Mouse (Mus musculus) adipocyte (in vitro differentiated cells): ENCODE data around the gene Mtfr1l.

Experiments
- DNase-seq: peaks from one replicate; pipeline ENCODE4 v3.0.0-alpha.2; 2016; ENCODE audit warnings: low spot score

Mtfr1l gene

DNA sequence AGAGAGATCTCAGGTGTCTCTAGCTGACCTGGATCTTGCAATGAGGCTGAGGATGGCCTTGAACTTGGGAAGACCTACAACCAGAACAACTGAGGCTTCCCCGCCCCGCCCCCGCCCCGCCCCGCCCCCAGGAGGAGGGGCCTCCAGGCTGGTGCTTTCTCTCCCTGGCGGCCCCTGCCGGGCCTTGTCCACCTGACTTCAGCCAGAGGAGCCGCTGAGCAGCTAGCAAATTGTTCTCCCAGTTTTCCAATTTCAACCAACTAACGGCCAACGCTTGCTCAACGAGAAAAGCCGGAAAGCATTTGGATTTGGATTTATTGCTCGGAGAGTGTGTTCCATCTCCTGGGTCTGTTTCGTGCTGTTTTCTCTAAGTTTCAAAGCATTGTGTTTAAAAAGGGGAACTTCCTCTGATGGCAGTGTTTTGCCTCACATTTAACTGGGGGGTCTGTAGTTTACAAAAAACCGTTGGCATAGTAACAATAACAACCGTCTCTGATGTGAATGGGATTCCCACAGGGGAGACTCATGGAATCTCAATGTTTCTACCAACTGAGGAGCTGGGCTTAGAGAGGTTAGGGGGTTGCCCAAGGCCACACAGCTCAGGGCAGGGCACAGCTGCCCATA, 22.6 kb upstream of the Mtfr1l start:
- DNase-seq, result no peak

DNA sequence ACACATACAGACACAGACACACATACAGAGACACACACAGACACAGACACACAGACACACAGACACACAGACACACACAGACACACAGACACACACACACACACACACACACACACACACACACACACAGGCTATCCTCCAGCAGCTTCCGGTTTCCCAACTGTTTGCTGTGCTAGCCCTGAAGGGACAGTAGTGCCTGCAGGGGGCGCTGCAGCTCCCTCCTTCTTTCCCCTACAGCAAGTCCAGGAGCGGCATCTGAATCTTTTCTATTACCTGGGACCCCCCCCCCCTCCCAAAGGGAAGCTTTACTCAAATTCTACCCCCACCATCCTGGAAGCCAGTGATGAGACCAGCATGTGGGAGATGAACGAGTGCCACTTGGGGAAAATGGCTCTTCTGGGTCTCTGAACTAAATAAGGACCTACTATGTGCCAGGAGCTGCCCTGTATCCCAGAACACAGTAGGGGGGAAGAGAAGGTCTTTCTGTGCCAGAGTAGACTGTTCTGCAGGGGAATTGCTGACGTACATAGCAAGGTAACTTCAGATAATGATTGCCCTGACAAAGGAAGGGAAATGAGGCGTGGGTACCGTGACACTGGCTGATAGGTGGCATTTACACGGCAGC, 20.9 kb upstream of the Mtfr1l start:
- DNase-seq, result peak; percentile 44

DNA sequence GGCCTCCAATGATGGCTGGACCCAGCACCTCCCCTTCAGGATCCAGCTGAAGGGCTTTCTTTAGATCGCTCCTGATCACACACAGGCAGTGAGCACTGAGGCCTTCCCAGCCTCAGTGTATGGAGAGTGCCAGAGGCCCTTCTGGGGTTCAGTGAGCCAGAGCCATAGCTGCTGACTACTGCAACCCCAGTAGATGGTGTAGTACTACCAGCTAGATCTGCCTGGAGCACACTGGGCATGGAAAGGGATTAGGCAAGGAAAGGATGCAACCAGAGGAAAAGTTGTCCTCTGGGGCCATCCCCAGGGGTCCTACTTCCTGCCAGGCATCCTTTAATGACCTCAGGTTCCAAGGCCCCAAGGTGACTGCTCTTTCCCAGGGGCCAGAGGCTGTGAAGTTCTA, 18.4 kb upstream of the Mtfr1l start:
- DNase-seq, result peak; percentile 42

DNA sequence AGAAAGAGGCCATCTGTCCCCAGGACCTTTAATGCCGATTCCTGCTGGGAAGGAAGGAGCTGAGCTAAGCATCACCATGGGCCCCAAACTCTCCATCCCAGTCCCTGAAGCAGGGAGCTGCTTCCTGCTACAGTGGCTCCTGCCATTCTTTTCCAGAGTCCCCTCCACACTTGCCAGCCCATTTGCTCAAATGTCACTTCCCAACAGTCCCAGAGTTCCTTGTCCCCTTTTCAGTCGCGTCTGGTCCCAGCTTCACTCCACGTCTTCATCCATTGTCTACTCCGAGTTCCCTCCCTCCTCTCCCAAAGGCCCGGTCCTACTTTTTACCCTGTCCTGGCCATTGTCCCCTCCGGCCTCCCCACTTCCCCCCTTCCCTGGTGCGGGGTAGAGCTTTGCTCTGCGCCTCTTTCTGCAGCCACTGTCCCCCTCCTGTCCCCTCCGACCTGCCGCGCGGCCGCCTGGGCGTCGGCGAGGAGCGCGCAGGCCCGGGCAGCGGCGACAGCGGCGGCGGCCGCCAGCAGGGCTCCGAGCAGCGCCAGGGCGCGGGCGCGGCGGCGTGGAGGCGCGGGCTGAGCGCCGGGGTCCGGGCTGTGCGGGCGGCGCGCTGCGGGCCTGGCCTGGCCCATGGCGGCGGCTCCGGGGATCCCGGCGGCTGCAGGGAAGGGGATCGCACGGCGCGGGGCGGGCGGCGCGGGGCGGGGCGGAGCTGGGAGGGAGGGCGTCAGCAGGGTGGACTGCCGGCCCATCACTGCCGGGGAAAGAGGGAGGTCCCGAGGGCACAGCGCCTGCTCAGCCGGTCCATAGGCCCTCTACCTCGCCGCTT, 16.5 kb upstream of the Mtfr1l start, which contains the start of gene Selenon:
TSS of gene Selenon (minus strand) at position 673 of the 823 bp plus-strand sequence.
- DNase-seq, result peak; percentile 18

DNA sequence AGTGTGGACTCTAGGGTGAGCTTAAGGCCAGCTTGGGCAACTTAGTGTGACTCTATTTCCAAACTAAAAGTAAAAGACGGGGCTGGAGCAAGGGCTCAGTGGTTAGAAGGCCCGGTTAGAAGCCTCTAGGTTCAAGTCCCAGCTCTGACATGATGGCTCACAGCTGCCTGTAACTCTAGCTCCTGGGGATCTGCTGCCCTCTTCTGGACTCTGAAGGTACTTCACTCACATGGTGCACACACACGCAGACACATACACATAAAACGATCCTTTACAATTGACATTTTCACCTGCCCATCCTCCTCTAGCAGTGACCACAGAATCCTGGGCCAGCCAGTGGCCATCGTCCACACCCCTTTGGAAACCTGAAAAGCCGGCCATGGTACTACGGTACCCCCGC, 14.7 kb upstream of the Mtfr1l start:
- DNase-seq, result no peak

DNA sequence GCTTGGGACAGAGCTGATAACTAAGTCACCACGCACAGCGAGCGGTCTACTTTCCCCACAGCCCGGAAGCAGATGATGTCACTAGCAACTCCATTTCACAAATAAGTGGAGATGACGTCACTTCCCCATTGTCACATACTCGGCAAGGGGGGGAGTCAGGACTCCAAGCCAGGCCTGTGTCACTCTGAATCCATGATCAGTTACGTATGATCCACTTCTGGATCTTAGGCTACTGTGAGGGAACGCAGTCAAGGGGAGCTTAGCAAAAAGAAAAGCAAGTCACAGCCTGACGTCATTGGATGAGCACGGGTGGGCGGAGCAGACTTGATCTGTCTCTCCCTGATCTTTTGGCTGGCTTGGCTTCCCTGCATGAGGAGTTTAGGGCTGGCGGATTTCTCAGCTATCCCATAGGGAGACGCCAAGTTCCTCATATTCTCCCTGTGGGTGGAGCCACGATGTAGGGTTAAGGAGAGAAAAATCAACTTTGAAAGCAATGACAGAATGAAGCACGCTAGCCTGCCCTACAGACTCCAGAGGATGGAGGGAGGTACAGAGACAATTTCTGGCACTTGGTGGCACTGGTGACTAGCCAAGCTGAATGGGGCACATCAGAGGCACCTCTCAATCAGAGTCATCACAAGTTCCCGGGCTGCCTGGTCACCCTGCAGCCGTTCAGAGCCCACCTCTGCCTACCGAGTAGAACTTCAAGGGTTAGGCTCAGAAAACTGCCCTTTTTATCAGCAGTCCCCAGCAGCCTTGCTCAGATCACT, 13.2 kb upstream of the Mtfr1l start:
- DNase-seq, result peak; percentile 35

DNA sequence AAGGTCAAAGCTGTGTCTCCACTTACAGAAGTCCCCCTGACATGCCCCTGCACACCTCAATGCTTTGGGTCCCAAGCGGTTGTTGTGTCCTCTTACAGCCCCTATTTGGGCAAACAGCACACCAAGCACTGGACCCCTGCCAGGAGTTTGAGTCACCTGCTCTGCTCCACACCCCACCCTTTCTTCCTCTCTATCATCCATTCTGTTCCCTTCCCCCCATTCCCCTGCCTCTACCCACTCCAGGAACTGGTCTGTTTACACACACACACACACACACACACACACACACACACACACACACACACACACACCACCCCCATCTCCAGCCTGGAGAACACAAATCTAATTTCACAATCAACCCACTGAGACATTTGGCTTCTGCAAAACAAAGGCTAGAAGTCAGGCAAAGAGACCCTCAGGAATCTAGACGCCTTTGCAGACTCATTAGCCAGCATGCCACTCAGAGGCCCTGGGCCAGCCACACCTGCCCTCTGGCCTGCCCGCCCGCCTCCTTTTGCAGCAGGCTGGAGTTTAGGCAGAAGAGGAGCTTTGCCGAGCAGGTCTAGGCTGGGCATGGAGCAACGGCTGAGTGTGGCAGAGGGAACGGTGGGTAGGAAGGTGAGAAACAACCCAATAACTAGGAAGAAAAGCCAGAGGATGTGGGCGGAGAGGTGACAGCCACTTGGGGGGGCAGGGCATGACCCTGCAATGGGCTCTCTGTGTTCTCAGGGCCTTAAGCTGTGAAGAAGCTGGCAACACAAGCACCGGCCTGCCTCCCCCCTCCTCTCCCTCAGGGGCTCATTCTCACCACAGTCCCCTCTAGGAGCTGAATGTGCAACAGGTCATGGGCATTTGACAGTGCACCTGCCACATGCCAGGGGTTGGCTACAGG, 11.9 kb upstream of the Mtfr1l start:
- DNase-seq, result peak; percentile 35

DNA sequence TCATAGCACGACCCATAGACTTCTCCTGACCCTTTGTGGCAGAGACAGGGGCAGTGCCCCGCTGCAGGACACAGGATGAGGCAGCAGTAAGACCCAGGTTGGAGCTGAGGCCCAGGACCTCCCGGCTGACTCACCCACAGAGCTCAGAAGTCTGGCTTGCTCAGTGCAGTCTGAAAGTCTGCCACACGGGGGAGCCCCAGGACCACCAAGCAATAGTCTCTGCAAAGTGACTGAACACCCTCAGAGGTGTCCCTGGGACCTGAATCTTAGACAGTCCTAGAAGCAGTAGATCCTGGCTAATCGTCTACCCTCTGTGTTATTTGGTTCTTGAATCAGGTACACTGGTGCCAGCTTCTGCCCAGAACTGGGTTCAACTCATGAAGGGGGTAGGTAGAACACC, 8.1 kb upstream of the Mtfr1l start:
- peak; percentile 85 for DNase-seq

DNA sequence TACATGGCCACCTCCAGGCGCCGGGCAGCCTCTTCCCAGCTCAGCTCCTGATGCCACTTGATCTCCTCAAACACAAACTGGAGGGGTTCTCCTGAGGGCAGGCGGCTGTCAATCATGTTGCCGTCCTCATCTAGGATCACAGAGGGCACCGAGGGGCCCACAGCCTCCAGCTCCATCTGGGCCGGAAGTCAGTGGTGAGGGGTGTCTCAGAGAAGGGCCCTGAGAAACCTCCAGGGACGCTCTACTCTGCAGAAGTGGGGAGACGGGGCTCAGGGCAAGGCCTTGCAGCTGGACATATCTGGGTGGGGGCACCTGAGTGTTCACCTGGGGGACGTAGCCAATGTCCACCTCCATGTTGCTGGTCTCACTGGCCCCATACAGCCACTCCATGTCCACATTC, 7.5 kb upstream of the Mtfr1l start:
- no peak for DNase-seq

DNA sequence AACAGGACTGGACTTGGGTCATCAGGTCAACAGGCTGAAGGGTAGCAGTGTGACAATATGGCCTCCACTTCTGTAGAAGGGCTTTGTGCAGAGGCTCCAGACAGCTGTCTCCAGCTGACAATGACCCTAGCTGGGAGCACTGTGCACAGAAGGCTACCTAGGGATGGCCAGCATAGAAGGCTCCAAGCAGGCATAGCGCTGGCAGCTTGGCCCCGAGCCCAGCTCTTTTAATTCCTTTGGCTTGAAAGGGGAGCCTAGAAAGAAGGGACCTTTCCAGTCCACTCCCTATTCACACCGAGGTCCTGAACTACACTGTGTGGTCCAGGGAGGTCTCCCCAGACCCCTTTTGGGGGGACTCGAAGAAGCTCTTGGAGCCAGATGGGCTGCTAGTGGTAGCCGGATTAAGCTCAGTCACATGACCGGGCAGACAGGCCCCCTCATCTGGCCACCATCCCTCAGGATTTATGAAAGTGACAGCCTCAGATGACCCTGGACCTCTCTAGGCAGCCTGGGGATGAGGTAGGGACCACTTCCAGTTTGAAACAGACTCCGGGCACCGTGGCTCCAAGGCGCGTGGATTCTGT, 3.9 kb upstream of the Mtfr1l start:
- DNase-seq, result no peak

DNA sequence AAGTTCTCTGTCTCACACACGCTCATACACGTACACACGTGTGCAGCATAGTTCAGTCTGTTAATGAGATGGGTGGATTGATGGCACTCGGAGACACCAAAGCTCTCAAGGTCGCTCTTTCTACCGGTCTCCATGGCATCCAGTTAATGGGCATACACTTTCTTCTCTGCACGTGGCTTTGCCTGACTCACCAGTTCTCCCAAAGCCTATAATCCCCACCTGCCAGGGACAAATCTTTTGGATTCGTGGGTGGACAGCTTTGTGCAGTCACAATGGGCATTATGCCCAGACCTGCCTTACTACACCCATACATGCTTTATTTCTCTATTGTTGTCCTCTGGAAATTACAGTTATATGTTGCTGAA, 582 bp upstream of the Mtfr1l start:
- peak; percentile 48 for DNase-seq

DNA sequence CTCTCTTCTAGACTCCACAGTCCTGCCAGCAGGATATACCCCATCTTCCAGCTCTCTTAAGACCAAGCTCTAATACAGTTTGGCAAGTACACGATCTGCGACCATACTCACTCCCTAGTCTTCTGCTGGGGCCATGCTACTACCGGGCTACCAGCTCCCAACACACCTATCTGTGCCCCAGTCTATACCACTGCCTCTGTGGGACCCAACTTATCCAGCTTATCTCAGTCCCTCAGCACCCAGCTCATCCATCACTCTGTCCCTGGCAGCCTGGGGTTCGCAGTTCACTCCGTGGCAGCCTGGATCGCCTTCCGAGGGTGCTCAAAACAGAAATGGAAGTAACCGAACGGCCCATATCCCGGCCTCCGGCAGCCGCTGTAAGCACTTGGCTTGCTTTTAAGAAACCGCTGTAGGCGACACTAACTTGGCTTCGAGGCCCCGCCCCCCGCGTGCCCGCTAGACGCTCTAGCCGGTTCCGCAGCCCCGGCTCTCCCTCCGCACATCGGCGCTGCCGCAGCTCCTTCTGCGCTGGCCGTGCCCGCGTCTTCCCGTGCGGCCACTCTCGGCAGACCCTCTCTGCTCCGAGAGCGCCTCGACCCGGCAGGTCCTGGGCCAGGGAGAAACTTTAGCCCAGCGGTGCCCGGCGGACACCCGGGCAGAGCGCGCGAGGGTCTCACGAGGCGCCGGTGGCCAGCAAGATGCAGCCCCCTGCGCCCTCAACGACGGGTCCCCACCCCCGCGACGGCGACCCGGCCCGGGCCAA, 882 bp downstream of the Mtfr1l start:
- peak; percentile 69 for DNase-seq

DNA sequence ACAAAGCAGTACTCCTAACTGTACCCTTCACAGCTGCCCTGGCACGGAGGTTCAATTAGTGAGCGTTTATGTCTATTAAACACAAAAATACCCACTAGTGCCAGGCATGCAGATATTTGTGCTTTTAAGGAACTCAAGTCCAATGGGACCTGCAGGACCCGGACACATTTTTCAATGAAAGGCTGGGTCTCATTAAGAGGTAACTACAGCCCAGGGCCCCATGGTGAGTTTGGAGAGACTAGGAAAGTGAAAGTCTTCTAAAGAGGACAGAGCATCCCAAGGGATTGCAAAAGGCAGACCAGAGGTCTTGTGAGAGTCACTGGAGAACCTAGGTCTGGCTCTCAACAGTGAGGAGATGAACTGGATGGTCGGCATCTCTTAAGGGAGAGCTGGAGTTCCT, 1.8 kb downstream of the Mtfr1l start:
- no peak for DNase-seq

DNA sequence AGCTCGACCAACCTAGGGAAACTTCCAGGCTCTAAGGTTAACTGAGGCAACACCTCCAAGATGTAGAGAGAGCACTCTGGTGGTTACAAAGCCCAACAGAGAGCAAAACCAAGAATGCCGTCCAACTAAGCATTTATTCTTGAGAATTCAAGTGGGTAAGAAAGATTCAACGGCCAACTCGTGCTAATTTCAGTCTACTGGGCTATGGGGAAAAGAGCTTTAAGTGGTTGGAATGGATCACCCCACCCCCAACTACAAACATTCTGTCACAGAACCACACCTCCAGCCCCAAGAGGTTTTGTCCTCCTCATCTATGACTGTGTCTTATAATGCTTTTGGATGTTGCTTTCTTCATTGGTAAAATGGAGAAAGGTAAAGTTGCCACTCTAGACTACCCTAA, 2.3 kb downstream of the Mtfr1l start:
- no peak for DNase-seq

DNA sequence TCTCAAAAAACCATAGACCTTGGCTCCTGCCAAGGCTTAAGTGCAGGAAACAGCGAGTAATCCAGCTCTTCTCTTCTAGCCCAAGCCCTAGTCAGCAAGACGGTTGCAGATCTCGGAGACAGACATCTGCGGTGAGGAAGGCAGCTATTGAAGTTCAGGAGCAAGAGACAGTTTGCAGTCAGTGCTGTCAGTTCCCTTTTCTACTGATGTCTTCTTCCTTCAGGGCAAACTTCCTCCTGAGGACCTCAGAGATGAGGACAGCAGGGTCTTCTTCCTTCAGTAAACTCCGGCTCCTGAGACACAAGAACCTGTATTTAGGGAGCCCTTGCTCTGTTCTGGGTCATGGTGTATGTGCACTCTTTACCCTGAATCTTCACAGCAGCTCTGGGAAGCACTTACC, 9.0 kb downstream of the Mtfr1l start:
- DNase-seq, result no peak

DNA sequence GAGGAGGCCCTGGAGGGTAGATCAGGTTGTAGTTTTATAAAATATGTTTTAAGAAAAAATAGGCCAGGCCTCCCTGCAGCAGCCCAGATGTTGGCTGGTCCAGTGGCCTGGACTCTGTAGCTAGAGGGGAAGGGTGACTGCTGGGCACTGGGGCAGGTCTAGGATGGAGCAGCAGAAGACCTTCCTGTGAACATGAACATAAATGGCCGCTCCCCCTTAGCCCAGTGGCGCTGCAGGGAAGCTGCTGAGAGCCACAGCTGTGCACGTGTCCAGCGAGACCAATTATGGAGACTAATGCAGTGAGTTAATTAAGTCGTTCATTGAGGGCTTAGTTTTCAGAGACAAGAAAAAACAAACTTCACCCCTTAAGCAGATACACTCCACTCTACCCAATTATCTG, 9.4 kb downstream of the Mtfr1l start:
- DNase-seq, result no peak

DNA sequence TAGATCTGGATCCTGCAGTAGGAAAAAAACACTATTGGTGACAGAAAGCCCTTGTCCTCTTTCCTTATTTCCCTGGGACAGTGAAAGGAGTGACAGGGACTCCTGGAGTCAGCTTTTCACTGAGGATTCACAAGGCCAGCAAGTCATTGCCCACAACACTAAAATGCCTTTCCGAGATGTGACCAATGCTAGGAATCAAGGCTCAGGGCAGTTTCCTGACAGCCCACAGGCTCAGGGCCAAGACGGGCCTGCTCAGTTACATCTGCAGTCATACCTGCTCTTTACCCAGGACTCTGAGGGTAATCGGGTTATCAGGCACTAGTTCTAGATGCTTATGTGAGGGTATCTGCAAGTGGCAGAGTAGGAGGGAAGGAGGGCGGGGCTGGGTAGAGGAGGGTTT, 11.7 kb downstream of the Mtfr1l start:
- DNase-seq, result no peak

DNA sequence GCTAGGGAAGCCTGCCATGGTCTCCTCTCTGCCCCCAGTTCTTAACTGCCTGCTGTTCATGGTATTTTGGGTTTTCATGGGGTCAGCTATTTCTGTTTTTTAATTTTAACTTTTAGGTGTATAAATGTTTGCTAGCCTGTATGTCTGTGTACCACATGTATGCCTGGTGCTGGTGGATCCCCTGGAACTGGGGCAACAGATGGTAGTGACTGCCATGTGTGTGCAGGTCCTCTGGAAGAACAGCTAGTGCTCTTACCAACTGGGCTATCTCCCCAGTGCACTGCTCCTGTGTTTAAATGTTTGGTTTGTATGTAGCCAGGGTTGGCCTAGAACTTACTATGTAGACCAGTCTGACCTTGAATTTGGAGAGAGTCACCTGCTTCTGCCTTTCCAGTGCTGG, 15.9 kb downstream of the Mtfr1l start:
- DNase-seq, result no peak

DNA sequence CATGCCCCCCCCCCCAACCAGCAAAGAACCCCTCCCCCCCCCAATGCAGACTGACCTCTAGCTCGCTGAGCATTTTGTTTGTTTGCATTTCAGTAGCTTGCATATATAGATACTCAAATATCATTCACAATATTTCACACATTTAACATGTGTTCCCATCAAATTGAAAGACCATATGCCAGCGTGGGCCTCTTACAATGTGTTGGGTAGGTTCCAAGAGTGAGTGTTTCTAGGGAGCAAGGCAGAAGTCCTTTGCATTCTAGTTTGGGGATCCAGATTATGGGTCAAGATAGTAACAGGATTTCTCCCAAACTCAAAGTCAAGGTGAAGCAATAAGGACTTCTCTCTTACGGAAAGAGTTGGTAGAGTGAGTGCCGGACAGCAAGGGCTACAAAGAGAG, 16.6 kb downstream of the Mtfr1l start:
- no peak for DNase-seq

DNA sequence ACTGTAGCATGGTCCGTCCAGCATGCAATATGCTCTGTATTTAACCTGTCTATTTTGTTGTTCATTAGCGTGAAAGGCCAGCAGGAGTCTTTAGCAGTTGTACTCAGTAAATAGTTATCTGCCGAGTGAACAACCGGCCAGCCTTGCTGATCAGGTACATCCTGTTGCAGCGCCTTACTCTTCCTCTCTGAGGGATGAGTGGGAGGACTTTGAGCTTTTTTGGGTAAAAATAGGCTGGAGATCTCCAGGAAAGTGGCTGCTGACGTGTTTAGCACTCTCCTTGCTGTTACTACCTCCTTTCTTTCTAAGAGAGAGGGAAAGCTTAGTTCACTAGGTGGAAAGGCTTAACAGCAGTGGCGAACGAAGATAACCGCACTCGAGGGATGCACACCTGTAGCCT, 17.5 kb downstream of the Mtfr1l start:
- DNase-seq, result no peak
